Mouse (Mus musculus) thymus, postnatal 4 days (tissue): Measurements from ENCODE around the gene Cnot1.
"Not testable (repeated sequence)": the region's sequence is repeated elsewhere in the genome, so short reads cannot be mapped to it uniquely, and the experiment has no call there.

ENCODE experiments used
- DNase-seq: peaks from one replicate; pipeline ENCODE4 v3.0.0; 2021

Cnot1 gene

GRCm38 (mm10) chr8:95816044-95816708 lies 8.9 kb upstream of the Cnot1 start:
- no peak for DNase-seq

- DNase-seq, result peak; percentile 37
Observed at GRCm38 (mm10) chr8:95810184-95810591, 2.9 kb upstream of the Cnot1 start.

- no peak for DNase-seq
Observed at GRCm38 (mm10) chr8:95809116-95809515, 1.9 kb upstream of the Cnot1 start.

GRCm38 (mm10) chr8:95808631-95809030 lies 1.4 kb upstream of the Cnot1 start:
- no peak for DNase-seq

- DNase-seq, result peak; percentile 89
Observed at GRCm38 (mm10) chr8:95807861-95808260, 597 bp upstream of the Cnot1 start.

- peak; percentile 78 for DNase-seq
Observed at GRCm38 (mm10) chr8:95806461-95807191, 638 bp downstream of the Cnot1 start.

GRCm38 (mm10) chr8:95805482-95805881 lies 1.8 kb downstream of the Cnot1 start:
- no peak for DNase-seq

GRCm38 (mm10) chr8:95802231-95802630 lies 5.0 kb downstream of the Cnot1 start:
- no peak for DNase-seq

GRCm38 (mm10) chr8:95801476-95802064 lies 5.7 kb downstream of the Cnot1 start:
- DNase-seq, result no peak

GRCm38 (mm10) chr8:95800353-95800752 lies 6.9 kb downstream of the Cnot1 start:
- DNase-seq, result no peak

GRCm38 (mm10) chr8:95799891-95800290 lies 7.4 kb downstream of the Cnot1 start:
- no peak for DNase-seq

GRCm38 (mm10) chr8:95799117-95799516 lies 8.1 kb downstream of the Cnot1 start:
- no peak for DNase-seq

- not testable (repeated sequence) for DNase-seq
Observed at GRCm38 (mm10) chr8:95795333-95796061, 11.8 kb downstream of the Cnot1 start.

GRCm38 (mm10) chr8:95785591-95785990 lies 21.7 kb downstream of the Cnot1 start:
- no peak for DNase-seq

GRCm38 (mm10) chr8:95782628-95783027 lies 24.6 kb downstream of the Cnot1 start:
- no peak for DNase-seq

- no peak for DNase-seq
Observed at GRCm38 (mm10) chr8:95781775-95782174, 25.5 kb downstream of the Cnot1 start.

GRCm38 (mm10) chr8:95781085-95781484 lies 26.2 kb downstream of the Cnot1 start:
- DNase-seq, result no peak

- no peak for DNase-seq
Observed at GRCm38 (mm10) chr8:95764133-95764532, 43.1 kb downstream of the Cnot1 start.

- DNase-seq, result no peak
Observed at GRCm38 (mm10) chr8:95760323-95760722, 46.9 kb downstream of the Cnot1 start.

GRCm38 (mm10) chr8:95751924-95752323 lies 55.3 kb downstream of the Cnot1 start:
- DNase-seq, result no peak

GRCm38 (mm10) chr8:95748028-95748427 lies 59.2 kb downstream of the Cnot1 start:
- DNase-seq, result no peak

- no peak for DNase-seq
Observed at GRCm38 (mm10) chr8:95741732-95742131, 65.5 kb downstream of the Cnot1 start.

- DNase-seq, result no peak
Observed at GRCm38 (mm10) chr8:95738596-95738995, 68.7 kb downstream of the Cnot1 start.
